Mouse (Mus musculus) liver, postnatal 0 days (tissue): ENCODE data around the gene Myo18a. TPM values are rescaled to one million over a fixed set of nuclear protein-coding genes. Genes with fewer than 3 reads are reported as not detected.

ENCODE experiments used
- ATAC-seq: fragments of 200-750 bp; cut with Nextera tagmentation; 2 replicates; pipeline ENCODE4 v1.8.0; 2017; ENCODE audit warnings: mild to moderate bottlenecking, moderate library complexity
- DNase-seq: peaks from one replicate; pipeline ENCODE4 v3.0.0-alpha.2; 2016
- H3K27ac ChIP-seq: fragments of 300-500 bp; sonication (generic); 2 replicates; pipeline ENCODE4 v1.5.1; 2014; ENCODE audit warnings: antibody characterized with exemption, moderate library complexity, mild to moderate bottlenecking, low read depth
- H3K27me3 ChIP-seq: fragments of 300-500 bp; sonication (generic); 2 replicates; pipeline ENCODE4 v1.6.1; 2014; ENCODE audit warnings: low read length, control low read depth, mixed read lengths; ENCODE audit not compliant: insufficient read depth
- H3K36me3 ChIP-seq: fragments of 300-500 bp; sonication (generic); replicated peaks from 2 replicates; pipeline ENCODE4 v1.6.1; 2014; ENCODE audit warnings: mild to moderate bottlenecking, control low read depth, low read length, moderate library complexity, mixed read lengths; ENCODE audit not compliant: insufficient read depth
- H3K4me1 ChIP-seq: fragments of 300-500 bp; sonication (generic); 2 replicates; pipeline ENCODE4 v1.6.1; 2014; ENCODE audit warnings: antibody characterized with exemption, mild to moderate bottlenecking, control low read depth; ENCODE audit not compliant: insufficient read depth
- H3K4me2 ChIP-seq: fragments of 300-500 bp; sonication (generic); 2 replicates; pipeline ENCODE4 v1.6.1; 2014; ENCODE audit warnings: low read depth, mild to moderate bottlenecking, low read length, moderate library complexity, mixed read lengths
- H3K4me3 ChIP-seq: fragments of 300-500 bp; sonication (generic); 2 replicates; pipeline ENCODE4 v1.5.1; 2014; ENCODE audit warnings: low read depth, low read length
- H3K9ac ChIP-seq: fragments of 300-500 bp; sonication (generic); replicated peaks from 2 replicates; pipeline ENCODE4 v1.6.1; 2014; ENCODE audit warnings: mild to moderate bottlenecking, moderate library complexity
- H3K9me3 ChIP-seq: fragments of 300-500 bp; sonication (generic); 2 replicates; pipeline ENCODE4 v1.6.1; 2016; ENCODE audit warnings: mild to moderate bottlenecking, control low read depth, low read length, mixed read lengths
- CTCF ChIP-seq: sonication (generic); IDR thresholded peaks from 2 replicates; pipeline ENCODE4 v1.5.1; 2016; ENCODE audit warnings: antibody characterized with exemption, low read depth
- EP300 ChIP-seq: IDR thresholded peaks from 2 replicates; pipeline ENCODE4 v1.6.1; 2016; ENCODE audit warnings: antibody characterized with exemption, low read depth, mild to moderate bottlenecking
- WGBS: fragments of 180-500 bp; shearing (Covaris S2); extraction: QIAGEN DNeasy Blood & Tissue Kit; methylation state at CpG from one replicate; pipeline ENCODE4 v1.1.7; 2014; ENCODE audit not compliant: insufficient replicate concordance; 5-methylcytosine and 5-hydroxymethylcytosine counted together
- polyA plus RNA-seq: library from polyadenylated mRNA; unstranded; fragments of >200 nt; fragmentation: Nextera tagmentation; extraction: Ambion mirVana; gene quantifications from 2 replicates; pipeline ENCODE4 v1.2.1, GENCODE M21; 2015

Myo18a gene
- polyA plus RNA-seq, 1 experiment from 2014 or later = 10.4 TPM

GRCm38 (mm10) chr11:77887373-77887960 lies 124.4 kb downstream of the Myo18a start:
- TF ChIP-seq EP300 (no peak), CTCF (no peak)
- ATAC-seq = peak; percentile 36; the same call in 1 of the 2 replicates
- 0 out of 2 replicates have a peak overlapping the region, but pooled peaks have one; percentile 2 for H3K4me2 ChIP-seq
- no peaks in the 10 kb centered on the region for H3K27me3 ChIP-seq
- no peaks in the 10 kb centered on the region; the same call in 1 of the 2 replicates for H3K36me3 ChIP-seq
- H3K9me3 ChIP-seq = no peaks in the 10 kb centered on the region
- peak overlapping the region; percentile 48; the same call in 1 of the 2 replicates for H3K27ac ChIP-seq
- no peak overlapping the region for H3K4me3 ChIP-seq
- H3K9ac ChIP-seq = no peak overlapping the region
- WGBS = 29% methylated on average over 17 of the region's 17 CpGs
- peak; percentile 44 for DNase-seq
- peaks cover 22% of the 10 kb centered on the region for H3K4me1 ChIP-seq

GRCm38 (mm10) chr11:77888846-77889245 lies 125.8 kb downstream of the Myo18a start:
- H3K9ac ChIP-seq = no peak overlapping the region
- H3K36me3 ChIP-seq = no peaks in the 10 kb centered on the region
- no peak overlapping the region for H3K4me2 ChIP-seq
- DNase-seq (no peak), ATAC-seq (no peak)
- no peak overlapping the region for H3K27ac ChIP-seq
- H3K4me1 ChIP-seq = peaks cover 31% of the 10 kb centered on the region
- no peak overlapping the region for H3K4me3 ChIP-seq
- 63% methylated on average over 5 of the region's 5 CpGs for WGBS
- H3K9me3 ChIP-seq = no peaks in the 10 kb centered on the region
- no peaks in the 10 kb centered on the region for H3K27me3 ChIP-seq
- TF ChIP-seq EP300 (no peak), CTCF (no peak)

- Histone ChIP-seq H3K4me2 (no peak overlapping the region), H3K9ac (no peak overlapping the region), H3K4me1 (peaks cover 34% of the 10 kb centered on the region), H3K9me3 (no peaks in the 10 kb centered on the region), H3K27me3 (no peaks in the 10 kb centered on the region), H3K4me3 (no peak overlapping the region), H3K27ac (no peak overlapping the region), H3K36me3 (no peaks in the 10 kb centered on the region)
- 6% methylated on average over 1 of the region's 2 CpGs for WGBS
- DNase-seq (no peak), ATAC-seq (no peak)
- TF ChIP-seq EP300 = no peak
- no peak for TF ChIP-seq CTCF
These were observed 126.4 kb downstream of the Myo18a start for GRCm38 (mm10) chr11:77889484-77889883.

- Histone ChIP-seq H3K27ac (peak overlapping the region; percentile 77), H3K9ac (no peak overlapping the region), H3K4me3 (no peak overlapping the region), H3K9me3 (no peaks in the 10 kb centered on the region), H3K27me3 (no peaks in the 10 kb centered on the region), H3K36me3 (no peaks in the 10 kb centered on the region), H3K4me2 (no peak overlapping the region), H3K4me1 (peaks cover 29% of the 10 kb centered on the region)
- WGBS = 55% methylated on average over 2 of the region's 2 CpGs
- ATAC-seq (no peak), DNase-seq (no peak)
- no peak for TF ChIP-seq EP300
- TF ChIP-seq CTCF = no peak
These were observed 127.7 kb downstream of the Myo18a start for GRCm38 (mm10) chr11:77890648-77891258.

- Histone ChIP-seq H3K4me2 (peak overlapping the region; percentile 63), H3K27ac (peak overlapping the region; percentile 83)
These were observed 129.8 kb downstream of the Myo18a start for GRCm38 (mm10) chr11:77892883-77893282.

GRCm38 (mm10) chr11:77893283-77893682 lies 130.2 kb downstream of the Myo18a start:
- no peaks in the 10 kb centered on the region; the same call in 1 of the 2 replicates for H3K27me3 ChIP-seq
- peak overlapping the region; percentile 63 for H3K4me2 ChIP-seq
- 44% methylated on average over 6 of the region's 6 CpGs for WGBS
- peak overlapping the region; percentile 83 for H3K27ac ChIP-seq
- peak overlapping the region; percentile 41 for H3K4me3 ChIP-seq
- ATAC-seq (no peak), DNase-seq (no peak)
- H3K9me3 ChIP-seq = no peaks in the 10 kb centered on the region
- H3K4me1 ChIP-seq = peaks cover 29% of the 10 kb centered on the region
- no peaks in the 10 kb centered on the region for H3K36me3 ChIP-seq
- H3K9ac ChIP-seq = peak overlapping the region; percentile 60
- TF ChIP-seq EP300 = no peak
- no peak for TF ChIP-seq CTCF

More at GRCm38 (mm10) chr11:77892883-77893282, 129.8 kb downstream of the Myo18a start:
- no peak for TF ChIP-seq CTCF
- no peak for TF ChIP-seq EP300
- WGBS = 30% methylated on average over 5 of the region's 5 CpGs
- no peak for ATAC-seq
- H3K36me3 ChIP-seq = no peaks in the 10 kb centered on the region
- peak overlapping the region; percentile 41 for H3K4me3 ChIP-seq
- peak overlapping the region; percentile 60 for H3K9ac ChIP-seq
- peaks cover 29% of the 10 kb centered on the region for H3K4me1 ChIP-seq
- H3K9me3 ChIP-seq = no peaks in the 10 kb centered on the region
- no peaks in the 10 kb centered on the region; the same call in 1 of the 2 replicates for H3K27me3 ChIP-seq
- DNase-seq = no peak
